Mouse (Mus musculus) midbrain, postnatal 0 days (tissue): ENCODE measurements around the gene Sox18. TPM values are rescaled to one million over a fixed set of nuclear protein-coding genes. Genes with fewer than 3 reads are reported as not detected.
A peak's percentile ranks its signal among the peaks of the same experiment; 100 is the strongest.

Experiments used
- ATAC-seq: fragments of 200-750 bp; cut with Nextera tagmentation; 2 replicates; pipeline ENCODE4 v1.8.0; 2017; ENCODE audit warnings: moderate number of reproducible peaks, mild to moderate bottlenecking, moderate TSS enrichment, moderate library complexity; ENCODE audit not compliant: low FRiP score
- DNase-seq: peaks from one replicate; pipeline ENCODE4 v3.0.0-alpha.2; 2015; ENCODE audit warnings: low spot score
- H3K27ac ChIP-seq: fragments of 300-500 bp; sonication (generic); 2 replicates; pipeline ENCODE4 v1.5.1; 2014; ENCODE audit warnings: low read depth, mild to moderate bottlenecking, low read length, mixed read lengths
- H3K27me3 ChIP-seq: fragments of 300-500 bp; sonication (generic); 2 replicates; pipeline ENCODE4 v1.6.1; 2014; ENCODE audit warnings: low read length, control low read depth, mixed read lengths; ENCODE audit not compliant: insufficient read depth
- H3K36me3 ChIP-seq: fragments of 300-500 bp; sonication (generic); 2 replicates; pipeline ENCODE4 v1.6.1; 2014; ENCODE audit warnings: low read length, control low read depth, mixed read lengths; ENCODE audit not compliant: insufficient read depth
- H3K4me1 ChIP-seq: fragments of 300-500 bp; sonication (generic); 2 replicates; pipeline ENCODE4 v1.6.1; 2014; ENCODE audit warnings: mild to moderate bottlenecking, control low read depth, antibody characterized with exemption, low read length, mixed read lengths; ENCODE audit not compliant: insufficient read depth
- H3K4me2 ChIP-seq: fragments of 300-500 bp; sonication (generic); 2 replicates; pipeline ENCODE4 v1.6.1; 2014; ENCODE audit warnings: low read depth, mild to moderate bottlenecking, low read length, mixed read lengths; ENCODE audit not compliant: poor library complexity, severe bottlenecking
- H3K4me3 ChIP-seq: fragments of 300-500 bp; sonication (generic); 2 replicates; pipeline ENCODE4 v1.5.1; 2014; ENCODE audit warnings: low read depth, mild to moderate bottlenecking, low read length, moderate library complexity
- H3K9ac ChIP-seq: fragments of 300-500 bp; sonication (generic); replicated peaks from 2 replicates; pipeline ENCODE4 v1.6.1; 2014; ENCODE audit warnings: mild to moderate bottlenecking, low read length, moderate library complexity, mixed read lengths; ENCODE audit not compliant: poor library complexity, severe bottlenecking
- H3K9me3 ChIP-seq: fragments of 300-500 bp; sonication (generic); 2 replicates; pipeline ENCODE4 v1.6.1; 2016; ENCODE audit warnings: low read length, control low read depth
- CTCF ChIP-seq: IDR thresholded peaks from 2 replicates; pipeline ENCODE4 v1.5.1; 2016; ENCODE audit warnings: antibody characterized with exemption, mild to moderate bottlenecking
- WGBS: fragments of 180-500 bp; shearing (Covaris S2); extraction: QIAGEN DNeasy Blood & Tissue Kit; methylation state at CpG from one replicate; pipeline ENCODE4 v1.1.7; 2014; 5-methylcytosine and 5-hydroxymethylcytosine counted together
- polyA plus RNA-seq: library from polyadenylated mRNA; unstranded; fragments of >200 nt; fragmentation: Nextera tagmentation; extraction: Ambion mirVana; gene quantifications from 2 replicates; pipeline ENCODE4 v1.2.1, GENCODE M21; 2015
- total RNA-seq: library from RNA; depleted of rRNA; stranded (reverse); fragments of >200 nt; gene quantifications from 2 replicates; pipeline ENCODE4 v1.2.3, GENCODE M21; 2014

Gene Sox18
- total and polyA plus RNA-seq, 2 experiments from 2014 or later: 9.2 to 15.4 TPM

GRCm38 (mm10) chr2:181679951-181680715 is 8.7 kb upstream of the Sox18 start, which contains the start of gene Tcea2:
TSS of gene Tcea2 (plus strand) at chr2:181680310.
- peak within 1 kb of the TSS; percentile 95 for H3K4me2 ChIP-seq
- H3K27ac ChIP-seq: peak within 1 kb of the TSS; percentile 85
- H3K9ac ChIP-seq: peak within 1 kb of the TSS; percentile 84
- H3K27me3 ChIP-seq: no peaks in the 10 kb centered on the region
- 0 out of 2 replicates have a peak, but pooled peaks cover 3% of the 10 kb centered on the region for H3K36me3 ChIP-seq
- peak; percentile 46 for TF ChIP-seq CTCF
- peaks cover 13% of the 10 kb centered on the region; the same call in 1 of the 2 replicates for H3K4me1 ChIP-seq
- ATAC-seq: peak; percentile 69
- 0% methylated on average over 60 of the region's 69 CpGs for WGBS
- DNase-seq: peak; percentile 80
- H3K4me3 ChIP-seq: peak within 1 kb of the TSS; percentile 65
- H3K9me3 ChIP-seq: no peaks in the 10 kb centered on the region

DNA sequence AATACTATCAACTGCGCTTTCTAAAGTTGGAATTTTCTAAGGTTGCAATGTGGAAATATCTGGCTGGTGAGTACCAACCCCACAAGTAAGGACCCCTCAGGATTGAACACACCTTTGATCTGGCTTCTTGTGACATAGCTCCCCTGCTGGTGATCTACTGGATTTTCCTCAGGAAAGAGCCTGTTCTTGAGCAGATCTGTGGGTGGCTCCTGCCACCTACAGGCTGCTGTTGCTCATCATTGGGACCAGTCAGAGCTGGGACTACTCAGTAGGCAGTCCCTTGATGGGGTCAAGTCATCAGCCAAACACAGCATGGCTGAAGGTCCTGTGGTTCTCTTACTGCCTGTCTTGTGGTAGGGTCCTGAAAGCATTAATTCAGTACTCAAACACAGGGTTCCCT is 7.3 kb upstream of the Sox18 start:
- TF ChIP-seq CTCF: peak; percentile 98
- DNase-seq (peak; percentile 91), ATAC-seq (peak; percentile 61; the same call in 1 of the 2 replicates)
- H3K27me3 ChIP-seq: peaks cover 4% of the 10 kb centered on the region; the same call in 1 of the 2 replicates
- no peak overlapping the region for H3K9ac ChIP-seq
- 42% methylated on average over 1 of the region's 1 CpGs for WGBS
- no peak overlapping the region for H3K4me3 ChIP-seq
- peaks cover 13% of the 10 kb centered on the region; the same call in 1 of the 2 replicates for H3K4me1 ChIP-seq
- H3K4me2 ChIP-seq: no peak overlapping the region
- H3K36me3 ChIP-seq: no peaks in the 10 kb centered on the region
- no peak overlapping the region for H3K27ac ChIP-seq
- no peaks in the 10 kb centered on the region for H3K9me3 ChIP-seq

GRCm38 (mm10) chr2:181677755-181678098 is 6.3 kb upstream of the Sox18 start:
- Histone ChIP-seq H3K4me1 (peaks cover 13% of the 10 kb centered on the region; the same call in 1 of the 2 replicates), H3K27ac (no peak overlapping the region), H3K36me3 (no peaks in the 10 kb centered on the region), H3K9ac (no peak overlapping the region), H3K27me3 (peaks cover 4% of the 10 kb centered on the region; the same call in 1 of the 2 replicates), H3K4me2 (no peak overlapping the region), H3K4me3 (no peak overlapping the region), H3K9me3 (no peaks in the 10 kb centered on the region)
- DNase-seq (no peak), ATAC-seq (no peak)
- no peak for TF ChIP-seq CTCF
- 51% methylated on average over 3 of the region's 3 CpGs for WGBS

DNA sequence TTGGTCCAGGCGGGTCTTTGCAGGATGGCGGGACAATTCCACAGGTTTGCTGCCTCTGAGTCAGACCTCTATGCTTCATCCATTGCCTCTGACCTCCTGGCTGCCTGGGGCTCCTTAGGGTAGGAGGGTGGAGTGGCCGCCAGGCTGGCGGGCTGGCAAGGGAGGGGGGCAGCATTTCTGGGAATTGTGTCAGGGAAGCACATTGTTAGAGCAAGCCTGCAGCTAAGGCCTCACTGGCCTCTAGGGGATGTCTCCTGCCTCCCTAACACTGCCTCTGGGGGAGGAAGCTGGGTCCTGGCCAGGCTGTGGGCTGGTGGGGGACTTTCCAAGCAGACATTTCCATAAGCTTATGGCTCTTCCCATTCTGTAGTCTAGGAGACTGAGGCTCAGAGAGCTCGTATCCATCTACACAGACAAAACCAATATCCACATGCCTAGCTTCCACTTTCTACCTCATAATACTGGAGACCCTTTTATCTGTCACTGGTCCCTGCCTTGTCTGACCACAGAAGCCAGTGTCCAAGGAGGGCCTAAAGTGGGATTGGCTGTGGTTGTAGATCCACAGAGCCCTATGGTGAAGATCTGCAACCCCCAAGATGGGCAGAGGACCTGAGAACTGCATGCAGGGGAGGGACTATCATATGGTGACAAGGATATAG is 5.8 kb upstream of the Sox18 start:
- H3K4me2 ChIP-seq: no peak overlapping the region
- no peak for ATAC-seq
- H3K9me3 ChIP-seq: no peaks in the 10 kb centered on the region
- H3K4me1 ChIP-seq: peaks cover 11% of the 10 kb centered on the region; the same call in 1 of the 2 replicates
- H3K27me3 ChIP-seq: peaks cover 8% of the 10 kb centered on the region
- H3K36me3 ChIP-seq: no peaks in the 10 kb centered on the region
- 60% methylated on average over 5 of the region's 5 CpGs for WGBS
- H3K9ac ChIP-seq: no peak overlapping the region
- no peak overlapping the region for H3K27ac ChIP-seq
- no peak overlapping the region for H3K4me3 ChIP-seq
- TF ChIP-seq CTCF: peak; percentile 12; the same call in 1 of the 2 replicates
- DNase-seq: no peak

GRCm38 (mm10) chr2:181676424-181676823 is 5.0 kb upstream of the Sox18 start:
- H3K9me3 ChIP-seq: no peaks in the 10 kb centered on the region
- DNase-seq (peak; percentile 52), ATAC-seq (no peak)
- no peak overlapping the region for H3K4me2 ChIP-seq
- 44% methylated on average over 2 of the region's 2 CpGs for WGBS
- no peaks in the 10 kb centered on the region for H3K36me3 ChIP-seq
- H3K4me1 ChIP-seq: peaks cover 14% of the 10 kb centered on the region
- H3K27me3 ChIP-seq: peaks cover 16% of the 10 kb centered on the region
- TF ChIP-seq CTCF: peak; percentile 59
- no peak overlapping the region for H3K4me3 ChIP-seq
- H3K9ac ChIP-seq: no peak overlapping the region
- H3K27ac ChIP-seq: no peak overlapping the region

DNA sequence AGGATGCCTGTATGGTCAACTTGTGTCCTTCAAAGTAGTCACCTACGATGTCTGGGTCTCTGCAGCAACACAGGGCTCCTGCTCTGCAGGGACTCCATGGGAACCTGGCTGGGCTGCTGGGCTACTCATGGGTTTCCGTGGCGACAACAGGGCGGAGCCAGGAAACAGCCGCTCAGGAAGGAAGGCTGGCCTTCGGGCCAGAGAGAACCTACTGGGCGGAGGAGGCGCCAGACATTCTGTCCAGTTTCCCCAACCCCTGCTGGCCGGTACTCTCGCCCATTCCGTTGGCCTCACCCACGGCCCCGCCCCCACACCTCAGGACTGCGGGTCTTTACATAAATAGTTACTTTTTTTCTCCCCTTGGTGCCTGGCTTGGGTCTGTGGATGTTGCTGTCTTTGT is 4.0 kb upstream of the Sox18 start:
- Histone ChIP-seq H3K36me3 (no peaks in the 10 kb centered on the region), H3K27ac (no peak overlapping the region), H3K9me3 (no peaks in the 10 kb centered on the region), H3K4me1 (peaks cover 12% of the 10 kb centered on the region), H3K4me2 (peak overlapping the region; percentile 33), H3K9ac (no peak overlapping the region), H3K4me3 (no peak overlapping the region), H3K27me3 (peaks cover 26% of the 10 kb centered on the region)
- 3% methylated on average over 14 of the region's 14 CpGs for WGBS
- ATAC-seq (no peak), DNase-seq (peak; percentile 65)
- no peak for TF ChIP-seq CTCF
